Mouse (Mus musculus) midbrain, embryonic 12.5 days (tissue): ENCODE results near the gene Sec14l1. TPM values are rescaled to one million over a fixed set of nuclear protein-coding genes. Genes with fewer than 3 reads are reported as not detected.
"Not testable (repeated sequence)": the region's sequence is repeated elsewhere in the genome, so short reads cannot be mapped to it uniquely, and the experiment has no call there.

ENCODE experiments used
- ATAC-seq: fragments of 200-750 bp; cut with Nextera tagmentation; 2 replicates; pipeline ENCODE4 v1.8.0; 2017; ENCODE audit warnings: low read depth, moderate TSS enrichment, moderate library complexity; ENCODE audit not compliant: low FRiP score
- H3K27ac ChIP-seq: fragments of 300-500 bp; sonication (generic); replicated peaks from 2 replicates; pipeline ENCODE4 v1.5.1; 2016; ENCODE audit warnings: mild to moderate bottlenecking
- H3K27me3 ChIP-seq: fragments of 300-500 bp; sonication (generic); 2 replicates; pipeline ENCODE4 v1.6.1; 2016; ENCODE audit warnings: mild to moderate bottlenecking
- H3K36me3 ChIP-seq: fragments of 300-500 bp; sonication (generic); 2 replicates; pipeline ENCODE4 v1.6.1; 2016
- H3K4me1 ChIP-seq: fragments of 300-500 bp; sonication (generic); 2 replicates; pipeline ENCODE4 v1.6.1; 2016
- H3K4me2 ChIP-seq: fragments of 300-500 bp; sonication (generic); replicated peaks from 2 replicates; pipeline ENCODE4 v1.6.1; 2016; ENCODE audit warnings: mild to moderate bottlenecking, moderate library complexity
- H3K4me3 ChIP-seq: fragments of 300-500 bp; sonication (generic); 2 replicates; pipeline ENCODE4 v1.5.1; 2016; ENCODE audit warnings: mild to moderate bottlenecking
- H3K9ac ChIP-seq: fragments of 300-500 bp; sonication (generic); replicated peaks from 2 replicates; pipeline ENCODE4 v1.6.1; 2016; ENCODE audit warnings: mild to moderate bottlenecking, moderate library complexity
- H3K9me3 ChIP-seq: fragments of 300-500 bp; sonication (generic); 2 replicates; pipeline ENCODE4 v1.6.1; 2016; ENCODE audit warnings: mild to moderate bottlenecking
- WGBS: fragments of 180-500 bp; shearing (Covaris S2); methylation state at CpG from one replicate; pipeline ENCODE4 v1.1.7; 2016; 5-methylcytosine and 5-hydroxymethylcytosine counted together
- polyA plus RNA-seq: library from polyadenylated mRNA; unstranded; fragments of >200 nt; fragmentation: Nextera tagmentation; extraction: Ambion mirVana; gene quantifications from 2 replicates; pipeline ENCODE4 v1.2.1, GENCODE M21; 2016

Sec14l1 gene
- polyA plus RNA-seq, 1 experiment from 2014 or later, result 63.7 TPM

- no peak overlapping the region for H3K4me3 ChIP-seq
- H3K4me1 ChIP-seq, result peaks cover 25% of the 10 kb centered on the region
These were observed 35.2 kb upstream of the Sec14l1 start for GRCm38 (mm10) chr11:117079651-117080190.

GRCm38 (mm10) chr11:117080209-117080608, 34.8 kb upstream of the Sec14l1 start:
- no peak overlapping the region for H3K9ac ChIP-seq
- no peaks in the 10 kb centered on the region for H3K9me3 ChIP-seq
- no peak for ATAC-seq
- H3K36me3 ChIP-seq, result peaks cover 36% of the 10 kb centered on the region
- H3K4me3 ChIP-seq, result no peak overlapping the region
- H3K4me1 ChIP-seq, result peaks cover 25% of the 10 kb centered on the region
- no peak overlapping the region for H3K27ac ChIP-seq
- H3K27me3 ChIP-seq, result no peaks in the 10 kb centered on the region
- no peak overlapping the region for H3K4me2 ChIP-seq
- 93% methylated on average over 11 of the region's 11 CpGs for WGBS

More at GRCm38 (mm10) chr11:117079651-117080190, 35.2 kb upstream of the Sec14l1 start:
- 93% methylated on average over 17 of the region's 17 CpGs for WGBS
- Histone ChIP-seq H3K9ac (no peak overlapping the region), H3K27ac (no peak overlapping the region), H3K36me3 (peaks cover 36% of the 10 kb centered on the region), H3K27me3 (no peaks in the 10 kb centered on the region), H3K4me2 (no peak overlapping the region), H3K9me3 (no peaks in the 10 kb centered on the region)
- no peak for ATAC-seq

- H3K9ac ChIP-seq, result peak overlapping the region; percentile 28; the same call in 1 of the 2 replicates
- H3K4me1 ChIP-seq, result peaks cover 21% of the 10 kb centered on the region
- 35% methylated on average over 16 of the region's 16 CpGs for WGBS
- H3K4me3 ChIP-seq, result 0 out of 2 replicates have a peak overlapping the region, but pooled peaks have one; percentile 10
- peak overlapping the region; percentile 58 for H3K27ac ChIP-seq
- H3K4me2 ChIP-seq, result peak overlapping the region; percentile 32
- H3K27me3 ChIP-seq, result no peaks in the 10 kb centered on the region
- no peaks in the 10 kb centered on the region for H3K9me3 ChIP-seq
- ATAC-seq, result 0 out of 2 replicates have a peak, but pooled peaks have one; percentile 38
- peaks cover 36% of the 10 kb centered on the region for H3K36me3 ChIP-seq
These were observed 33.6 kb upstream of the Sec14l1 start for GRCm38 (mm10) chr11:117081165-117082064.

GRCm38 (mm10) chr11:117082353-117082934, 32.5 kb upstream of the Sec14l1 start:
- peak overlapping the region; percentile 58; the same call in 1 of the 2 replicates for H3K27ac ChIP-seq
- H3K4me1 ChIP-seq, result peaks cover 15% of the 10 kb centered on the region
- ATAC-seq, result no peak
- peaks cover 36% of the 10 kb centered on the region for H3K36me3 ChIP-seq
- 87% methylated on average over 11 of the region's 11 CpGs for WGBS
- H3K4me3 ChIP-seq, result no peak overlapping the region
- no peaks in the 10 kb centered on the region for H3K27me3 ChIP-seq
- no peak overlapping the region for H3K4me2 ChIP-seq
- H3K9ac ChIP-seq, result no peak overlapping the region
- no peaks in the 10 kb centered on the region for H3K9me3 ChIP-seq

GRCm38 (mm10) chr11:117083052-117083881, 31.7 kb upstream of the Sec14l1 start:
- no peak overlapping the region for H3K4me3 ChIP-seq
- H3K9me3 ChIP-seq, result no peaks in the 10 kb centered on the region
- 94% methylated on average over 19 of the region's 19 CpGs for WGBS
- no peak overlapping the region for H3K9ac ChIP-seq
- peaks cover 32% of the 10 kb centered on the region for H3K36me3 ChIP-seq
- no peak for ATAC-seq
- H3K4me1 ChIP-seq, result peaks cover 7% of the 10 kb centered on the region
- no peaks in the 10 kb centered on the region for H3K27me3 ChIP-seq
- H3K4me2 ChIP-seq, result no peak overlapping the region
- no peak overlapping the region for H3K27ac ChIP-seq

- ATAC-seq, H3K27me3 ChIP-seq, H3K4me3 ChIP-seq, H3K27ac ChIP-seq, H3K4me1 ChIP-seq, H3K9me3 ChIP-seq, H3K9ac ChIP-seq, H3K4me2 ChIP-seq: not testable (repeated sequence)
- WGBS, result 88% methylated on average over 3 of the region's 3 CpGs
- peaks cover 26% of the 10 kb centered on the region for H3K36me3 ChIP-seq
These were observed 31.1 kb upstream of the Sec14l1 start for GRCm38 (mm10) chr11:117083882-117084260.

- Histone ChIP-seq H3K4me3 (no peak overlapping the region), H3K4me2 (no peak overlapping the region), H3K36me3 (peaks cover 9% of the 10 kb centered on the region; the same call in 1 of the 2 replicates), H3K9me3 (no peaks in the 10 kb centered on the region), H3K9ac (no peak overlapping the region), H3K4me1 (peaks cover 6% of the 10 kb centered on the region), H3K27me3 (no peaks in the 10 kb centered on the region), H3K27ac (no peak overlapping the region)
- ATAC-seq, result no peak
- 86% methylated on average over 10 of the region's 10 CpGs for WGBS
These were observed 28.8 kb upstream of the Sec14l1 start for GRCm38 (mm10) chr11:117086215-117086614.

GRCm38 (mm10) chr11:117087036-117087799, 27.8 kb upstream of the Sec14l1 start:
- H3K4me2 ChIP-seq, result no peak overlapping the region
- WGBS, result 89% methylated on average over 9 of the region's 9 CpGs
- no peaks in the 10 kb centered on the region for H3K27me3 ChIP-seq
- no peak overlapping the region for H3K4me3 ChIP-seq
- no peak overlapping the region for H3K9ac ChIP-seq
- peaks cover 7% of the 10 kb centered on the region for H3K4me1 ChIP-seq
- no peak for ATAC-seq
- peaks cover 9% of the 10 kb centered on the region; the same call in 1 of the 2 replicates for H3K36me3 ChIP-seq
- H3K9me3 ChIP-seq, result no peaks in the 10 kb centered on the region
- H3K27ac ChIP-seq, result no peak overlapping the region

- peaks cover 8% of the 10 kb centered on the region for H3K4me1 ChIP-seq
- H3K36me3 ChIP-seq, result peaks cover 5% of the 10 kb centered on the region; the same call in 1 of the 2 replicates
- no peak for ATAC-seq
- no peaks in the 10 kb centered on the region for H3K27me3 ChIP-seq
- H3K27ac ChIP-seq, result no peak overlapping the region
- no peak overlapping the region for H3K4me2 ChIP-seq
- H3K4me3 ChIP-seq, result no peak overlapping the region
- H3K9ac ChIP-seq, result no peak overlapping the region
- WGBS, result 83% methylated on average over 13 of the region's 13 CpGs
- H3K9me3 ChIP-seq, result no peaks in the 10 kb centered on the region
These were observed 26.5 kb upstream of the Sec14l1 start for GRCm38 (mm10) chr11:117088271-117088991.

- Histone ChIP-seq H3K4me1 (peaks cover 8% of the 10 kb centered on the region), H3K4me3 (no peak overlapping the region), H3K36me3 (no peaks in the 10 kb centered on the region), H3K9me3 (no peaks in the 10 kb centered on the region), H3K27ac (no peak overlapping the region), H3K4me2 (no peak overlapping the region), H3K9ac (no peak overlapping the region), H3K27me3 (no peaks in the 10 kb centered on the region)
- 79% methylated on average over 9 of the region's 9 CpGs for WGBS
- ATAC-seq, result no peak
These were observed 25.1 kb upstream of the Sec14l1 start for GRCm38 (mm10) chr11:117089673-117090419.
